Mouse (Mus musculus) olfactory bulb, adult 2 months (tissue): Measurements from ENCODE around the gene Naa15.

Experiments used
- CTCF ChIP-seq: fragments of 200-500 bp; IDR thresholded peaks from 2 replicates; pipeline ENCODE4 v1.5.1; 2012; ENCODE audit warnings: low read depth, mild to moderate bottlenecking, low read length, moderate library complexity; ENCODE audit not compliant: insufficient read depth
- POLR2A ChIP-seq: fragments of 200-500 bp; IDR thresholded peaks from 2 replicates; pipeline ENCODE4 v1.6.1; 2012; ENCODE audit warnings: mild to moderate bottlenecking, low read depth, low read length, moderate library complexity; ENCODE audit not compliant: insufficient read depth

DNA sequence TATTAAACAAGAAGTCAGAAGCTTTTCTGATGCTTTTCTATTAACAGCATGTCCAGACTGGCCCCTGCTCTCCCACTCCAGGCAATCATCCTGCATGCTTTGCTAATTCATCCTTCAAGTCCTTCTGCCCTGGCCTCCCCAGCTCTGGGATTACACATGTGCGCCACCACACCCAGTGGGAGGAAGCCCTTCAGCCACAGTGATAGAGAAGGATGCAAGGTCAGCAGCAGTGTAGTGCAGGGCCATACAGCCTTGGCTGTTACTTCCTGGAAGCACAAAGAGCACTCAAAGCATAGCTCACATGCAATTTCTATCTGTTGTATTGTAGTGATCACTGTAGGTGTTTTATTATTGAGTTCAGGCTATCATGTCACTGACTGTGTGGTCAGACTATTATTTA lies 1.7 kb upstream of the Naa15 start:
- TF ChIP-seq CTCF (no peak), POLR2A (no peak)
